Mouse (Mus musculus): ENCODE measurements around the gene Dcst2. TPM values are rescaled to one million over a fixed set of nuclear protein-coding genes. Genes with fewer than 3 reads are reported as not detected.

The Dcst2 gene
- polyA plus RNA-seq, 1 experiment from 2014 or later, result 0.42 TPM

DNA sequence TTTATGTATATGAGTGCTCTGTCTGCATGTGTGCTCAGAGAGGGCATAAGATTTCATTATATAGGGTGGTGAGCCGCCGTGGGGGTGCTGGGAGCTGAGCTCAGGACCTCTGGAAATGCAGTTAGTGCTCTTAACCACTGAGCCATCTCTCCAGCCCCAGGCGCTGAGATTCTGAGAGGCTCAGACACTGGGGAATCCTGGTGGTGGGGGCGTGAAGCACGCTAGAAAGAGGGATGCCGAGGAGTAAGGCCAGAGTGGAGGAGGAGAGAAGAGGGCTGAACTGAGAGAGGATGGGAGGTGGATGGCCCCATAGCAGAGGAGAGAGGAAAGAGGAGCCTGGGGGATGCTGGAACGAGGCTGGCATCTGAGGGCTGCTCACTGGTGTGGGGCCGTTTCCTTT, 2.9 kb downstream of the Dcst2 start:
- WGBS, result 63% methylated on average over 8 of the region's 8 CpGs
- no peaks in the 10 kb centered on the region for H3K27me3 ChIP-seq (ENCODE audit: control insufficient read depth, insufficient read depth, low read length)
- H3K9ac ChIP-seq (replicated peaks; ENCODE audit: low read depth, low read length), result no peak overlapping the region
- no peak overlapping the region for H3K4me3 ChIP-seq (ENCODE audit: low read depth, low read length)
- H3K27ac ChIP-seq (ENCODE audit: low read length), result no peak overlapping the region
- no peaks in the 10 kb centered on the region for H3K9me3 ChIP-seq (ENCODE audit: control insufficient read depth, low read depth, low read length)
- no peak for ATAC-seq (ENCODE audit: insufficient number of reproducible peaks, insufficient read depth, low FRiP score, low read depth)
- no peaks in the 10 kb centered on the region for H3K36me3 ChIP-seq (ENCODE audit: control insufficient read depth, insufficient read depth, low read length)
- H3K4me2 ChIP-seq (replicated peaks; ENCODE audit: low read depth, low read length), result no peak overlapping the region
- 0 out of 2 replicates have a peak, but pooled peaks cover 4% of the 10 kb centered on the region for H3K4me1 ChIP-seq (ENCODE audit: control insufficient read depth, insufficient read depth, low read length)

GRCm38 (mm10) chr3:89365153-89365485, 3.3 kb downstream of the Dcst2 start, which contains the start of gene Dcst1:
TSS of gene Dcst1 (minus strand) at chr3:89365253.
- Histone ChIP-seq H3K9ac (replicated peaks; ENCODE audit: low read depth, low read length) (0 out of 2 replicates have a peak within 1 kb of the TSS, but pooled peaks have one; percentile 33), H3K4me1 (ENCODE audit: control insufficient read depth, insufficient read depth, low read length) (0 out of 2 replicates have a peak, but pooled peaks cover 4% of the 10 kb centered on the region), H3K36me3 (ENCODE audit: control insufficient read depth, insufficient read depth, low read length) (no peaks in the 10 kb centered on the region), H3K4me3 (ENCODE audit: low read depth, low read length) (no peak within 1 kb of the TSS), H3K9me3 (ENCODE audit: control insufficient read depth, low read depth, low read length) (no peaks in the 10 kb centered on the region), H3K27ac (ENCODE audit: low read length) (no peak within 1 kb of the TSS), H3K4me2 (replicated peaks; ENCODE audit: low read depth, low read length) (no peak within 1 kb of the TSS), H3K27me3 (ENCODE audit: control insufficient read depth, insufficient read depth, low read length) (no peaks in the 10 kb centered on the region)
- ATAC-seq (ENCODE audit: insufficient number of reproducible peaks, insufficient read depth, low FRiP score, low read depth), result no peak
- WGBS, result 91% methylated on average over 11 of the region's 11 CpGs

DNA sequence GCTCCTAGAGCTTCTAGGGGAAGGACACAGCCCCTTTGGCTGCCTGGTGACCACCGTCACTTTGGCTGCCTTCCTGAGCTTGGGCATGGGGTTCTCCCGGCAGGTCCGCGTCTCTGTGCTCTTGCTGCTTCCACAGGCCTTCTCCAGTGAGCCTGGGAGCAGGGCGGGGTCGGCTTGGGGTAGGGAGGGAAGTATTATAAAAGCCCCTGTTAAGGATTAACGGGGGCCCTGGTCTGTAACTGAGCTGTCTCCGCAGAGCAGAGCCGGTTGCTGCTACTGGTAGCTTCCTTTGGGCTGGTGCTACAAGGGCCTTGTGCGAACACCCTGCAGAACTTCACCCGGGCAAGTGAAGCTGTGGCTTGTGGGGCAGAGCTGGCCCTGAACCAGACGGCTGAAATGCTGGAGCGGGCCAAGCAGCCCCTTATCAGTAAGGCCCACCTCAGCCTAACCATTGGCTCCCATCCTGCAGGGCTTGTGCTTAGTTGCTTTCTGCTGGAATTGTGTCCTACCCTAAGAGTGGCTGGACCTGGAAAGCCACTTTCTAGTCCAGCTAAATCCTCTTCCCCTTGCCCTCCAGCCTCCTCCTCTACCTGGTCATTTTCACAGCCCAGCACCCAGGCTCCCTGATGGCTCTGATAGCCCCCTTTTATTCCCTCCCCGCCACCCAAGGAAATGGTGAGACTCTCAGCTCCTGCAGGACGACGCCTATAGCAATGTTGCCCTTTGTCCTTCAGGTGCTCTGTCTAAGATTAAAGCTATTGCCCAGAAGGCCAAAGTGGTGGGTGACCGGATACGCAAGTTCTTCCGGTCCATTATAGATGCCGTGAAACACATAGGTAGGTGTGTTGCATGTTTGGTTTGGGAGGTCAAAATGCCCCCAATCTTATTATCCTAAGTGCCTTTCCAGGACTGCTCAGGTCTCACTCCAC, 4.0 kb downstream of the Dcst2 start:
- ATAC-seq (ENCODE audit: insufficient number of reproducible peaks, insufficient read depth, low FRiP score, low read depth), result no peak
- Histone ChIP-seq H3K9me3 (ENCODE audit: control insufficient read depth, low read depth, low read length) (no peaks in the 10 kb centered on the region), H3K27me3 (ENCODE audit: control insufficient read depth, insufficient read depth, low read length) (no peaks in the 10 kb centered on the region), H3K4me2 (replicated peaks; ENCODE audit: low read depth, low read length) (no peak overlapping the region), H3K4me1 (ENCODE audit: control insufficient read depth, insufficient read depth, low read length) (0 out of 2 replicates have a peak, but pooled peaks cover 4% of the 10 kb centered on the region), H3K27ac (ENCODE audit: low read length) (no peak overlapping the region), H3K4me3 (ENCODE audit: low read depth, low read length) (no peak overlapping the region), H3K36me3 (ENCODE audit: control insufficient read depth, insufficient read depth, low read length) (no peaks in the 10 kb centered on the region), H3K9ac (replicated peaks; ENCODE audit: low read depth, low read length) (0 out of 2 replicates have a peak overlapping the region, but pooled peaks have one; percentile 33)
- 63% methylated on average over 20 of the region's 20 CpGs for WGBS

DNA sequence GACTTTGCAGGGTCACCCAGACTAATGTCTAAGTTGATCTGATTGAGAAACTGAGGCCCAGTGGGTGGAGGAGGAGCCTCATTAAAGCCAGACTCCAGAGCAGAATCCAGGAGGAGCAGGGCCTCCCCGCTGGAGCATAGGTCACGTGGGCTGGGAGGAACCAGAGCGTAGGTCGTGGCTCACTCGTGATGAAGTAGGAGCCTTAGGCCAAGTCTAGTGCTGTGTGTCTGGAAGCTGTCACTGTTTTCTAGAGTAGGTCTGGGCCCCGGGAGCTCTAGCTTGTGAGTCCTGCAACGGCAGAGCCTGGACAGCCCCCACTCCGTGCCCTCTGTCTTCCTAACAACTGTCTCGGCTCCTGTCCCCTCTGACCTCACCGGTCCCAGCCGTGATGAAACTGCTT, 5.6 kb downstream of the Dcst2 start:
- Histone ChIP-seq H3K9ac (replicated peaks; ENCODE audit: low read depth, low read length) (no peak overlapping the region), H3K27me3 (ENCODE audit: control insufficient read depth, insufficient read depth, low read length) (no peaks in the 10 kb centered on the region), H3K9me3 (ENCODE audit: control insufficient read depth, low read depth, low read length) (no peaks in the 10 kb centered on the region), H3K36me3 (ENCODE audit: control insufficient read depth, insufficient read depth, low read length) (no peaks in the 10 kb centered on the region), H3K4me3 (ENCODE audit: low read depth, low read length) (no peak overlapping the region), H3K4me1 (ENCODE audit: control insufficient read depth, insufficient read depth, low read length) (0 out of 2 replicates have a peak, but pooled peaks cover 4% of the 10 kb centered on the region), H3K27ac (ENCODE audit: low read length) (no peak overlapping the region), H3K4me2 (replicated peaks; ENCODE audit: low read depth, low read length) (no peak overlapping the region)
- WGBS, result 59% methylated on average over 11 of the region's 11 CpGs
- no peak for ATAC-seq (ENCODE audit: insufficient number of reproducible peaks, insufficient read depth, low FRiP score, low read depth)

- Histone ChIP-seq H3K9me3 (ENCODE audit: control insufficient read depth, low read depth, low read length) (no peaks in the 10 kb centered on the region), H3K4me3 (ENCODE audit: low read depth, low read length) (no peak overlapping the region), H3K27me3 (ENCODE audit: control insufficient read depth, insufficient read depth, low read length) (no peaks in the 10 kb centered on the region), H3K4me1 (ENCODE audit: control insufficient read depth, insufficient read depth, low read length) (peaks cover 10% of the 10 kb centered on the region), H3K27ac (ENCODE audit: low read length) (no peak overlapping the region), H3K36me3 (ENCODE audit: control insufficient read depth, insufficient read depth, low read length) (no peaks in the 10 kb centered on the region), H3K4me2 (replicated peaks; ENCODE audit: low read depth, low read length) (no peak overlapping the region), H3K9ac (replicated peaks; ENCODE audit: low read depth, low read length) (no peak overlapping the region)
- ATAC-seq (ENCODE audit: insufficient number of reproducible peaks, insufficient read depth, low FRiP score, low read depth), result no peak
- 31% methylated on average over 5 of the region's 5 CpGs for WGBS
These were observed 11.9 kb downstream of the Dcst2 start for GRCm38 (mm10) chr3:89373581-89374231.

- WGBS, result 72% methylated on average over 4 of the region's 4 CpGs
- H3K36me3 ChIP-seq (ENCODE audit: control insufficient read depth, insufficient read depth, low read length), result no peaks in the 10 kb centered on the region; the same call in 1 of the 2 replicates
- peak overlapping the region; percentile 58 for H3K4me2 ChIP-seq (replicated peaks; ENCODE audit: low read depth, low read length)
- peak overlapping the region; percentile 33; the same call in 1 of the 2 replicates for H3K9ac ChIP-seq (replicated peaks; ENCODE audit: low read depth, low read length)
- peaks cover 12% of the 10 kb centered on the region for H3K4me1 ChIP-seq (ENCODE audit: control insufficient read depth, insufficient read depth, low read length)
- no peak for ATAC-seq (ENCODE audit: insufficient number of reproducible peaks, insufficient read depth, low FRiP score, low read depth)
- H3K9me3 ChIP-seq (ENCODE audit: control insufficient read depth, low read depth, low read length), result no peaks in the 10 kb centered on the region
- H3K27me3 ChIP-seq (ENCODE audit: control insufficient read depth, insufficient read depth, low read length), result no peaks in the 10 kb centered on the region
- peak overlapping the region; percentile 43; the same call in 1 of the 2 replicates for H3K4me3 ChIP-seq (ENCODE audit: low read depth, low read length)
- H3K27ac ChIP-seq (ENCODE audit: low read length), result no peak overlapping the region
These were observed 16.1 kb downstream of the Dcst2 start for GRCm38 (mm10) chr3:89377831-89378230.

DNA sequence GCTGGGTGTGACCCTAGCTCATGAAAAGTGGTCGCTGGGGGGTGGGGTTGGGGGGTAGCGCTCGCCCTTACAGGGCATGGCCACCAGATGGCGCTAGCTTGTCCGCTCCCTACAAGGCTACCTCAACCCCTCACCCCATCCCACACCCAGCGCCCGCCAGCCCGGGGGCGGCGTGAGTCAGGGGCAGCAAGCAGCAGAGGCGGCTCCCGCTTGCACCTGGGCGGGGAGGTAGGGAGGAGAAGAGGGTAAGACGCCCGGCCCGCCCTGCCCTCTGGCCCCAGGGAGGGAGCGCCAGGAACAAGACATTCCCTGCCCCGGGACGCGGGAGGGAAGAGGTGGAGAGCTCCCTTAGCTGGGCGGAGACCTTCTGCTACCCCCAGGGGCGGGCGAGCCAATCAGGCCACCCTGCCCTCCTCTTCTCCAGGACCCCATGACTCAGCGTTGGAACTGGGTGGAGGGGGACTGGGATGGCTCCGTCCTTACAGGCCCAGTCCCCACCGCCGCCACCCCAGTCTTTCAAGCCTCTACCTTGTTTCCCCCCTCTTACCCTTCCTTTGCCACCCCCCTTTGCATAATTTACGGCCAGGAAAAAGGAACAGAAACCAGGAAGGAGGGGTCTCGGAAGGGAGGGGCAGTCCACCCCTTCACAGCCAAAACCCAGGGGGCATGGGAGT, 16.8 kb downstream of the Dcst2 start:
- H3K9me3 ChIP-seq (ENCODE audit: control insufficient read depth, low read depth, low read length), result no peaks in the 10 kb centered on the region
- peak overlapping the region; percentile 43 for H3K4me3 ChIP-seq (ENCODE audit: low read depth, low read length)
- 1% methylated on average over 29 of the region's 29 CpGs for WGBS
- H3K9ac ChIP-seq (replicated peaks; ENCODE audit: low read depth, low read length), result peak overlapping the region; percentile 33; the same call in 1 of the 2 replicates
- peaks cover 12% of the 10 kb centered on the region for H3K4me1 ChIP-seq (ENCODE audit: control insufficient read depth, insufficient read depth, low read length)
- no peaks in the 10 kb centered on the region; the same call in 1 of the 2 replicates for H3K36me3 ChIP-seq (ENCODE audit: control insufficient read depth, insufficient read depth, low read length)
- H3K27ac ChIP-seq (ENCODE audit: low read length), result peak overlapping the region; percentile 66; the same call in 1 of the 2 replicates
- H3K4me2 ChIP-seq (replicated peaks; ENCODE audit: low read depth, low read length), result peak overlapping the region; percentile 58
- no peaks in the 10 kb centered on the region for H3K27me3 ChIP-seq (ENCODE audit: control insufficient read depth, insufficient read depth, low read length)
- peak; percentile 90 for ATAC-seq (ENCODE audit: insufficient number of reproducible peaks, insufficient read depth, low FRiP score, low read depth)
